Mouse (Mus musculus) MEL (cell line): ENCODE data around the gene Sertm1. TPM values are rescaled to one million over a fixed set of nuclear protein-coding genes. Genes with fewer than 3 reads are reported as not detected.

ENCODE experiments used
- polyA plus RNA-seq, 2 experiments: library from polyadenylated mRNA; stranded (reverse) in 1 of 2; unstranded in 1 of 2; fragments of >175 nt in 1 of 2; fragments of >200 nt in 1 of 2; gene quantifications; 2 replicates each; pipeline versions ENCODE4 v1.2.1 to v1.2.4; 2012; ENCODE audit warnings: low replicate concordance in 2 of 2, low read depth in 1 of 2; ENCODE audit not compliant: insufficient read length in 2 of 2, insufficient read depth in 1 of 2, missing spikeins in 1 of 2
- total RNA-seq: library from RNA; depleted of rRNA; stranded (reverse); fragments of 300-350 nt; gene quantifications from 2 replicates; pipeline ENCODE4 v1.2.3, GENCODE M21; 2012; rRNA removed

Gene Sertm1
- total and polyA plus RNA-seq, 3 experiments, result not detected

Other genes with a start within 250 kb of the Sertm1 start
- 31.6 and 34.8 TPM in 2 replicates for gene Supt20, start 223.1 kb downstream of the Sertm1 start, total RNA-seq
- gene Supt20, start 223.1 kb downstream of the Sertm1 start, polyA plus RNA-seq, result 10 to 100 TPM in 1 of 2 experiments, not detected in 1; 66.6 TPM
- gene Gm21958, start 201.5 kb downstream of the Sertm1 start, total RNA-seq, result not detected in 2 replicates
- gene Gm21958, start 201.5 kb downstream of the Sertm1 start, polyA plus RNA-seq, result under 1 TPM in 1 of 2 experiments, not detected in 1; 0.45 TPM
- gene Exosc8, start 180.5 kb downstream of the Sertm1 start, total RNA-seq, result 227 and 231 TPM in 2 replicates
- 100 to 1,000 TPM in 1 of 2 experiments, not detected in 1; 361 TPM for gene Exosc8, start 180.5 kb downstream of the Sertm1 start, polyA plus RNA-seq
- gene Alg5, start 180.3 kb downstream of the Sertm1 start, total RNA-seq, result 42.8 and 44.0 TPM in 2 replicates
- 10 to 100 TPM in 1 of 2 experiments, not detected in 1; 34.8 TPM for gene Alg5, start 180.3 kb downstream of the Sertm1 start, polyA plus RNA-seq
- 0.07 TPM in 1 of 2 replicates, not detected in the other for gene Smad9, start 160.3 kb downstream of the Sertm1 start, total RNA-seq
- gene Smad9, start 160.3 kb downstream of the Sertm1 start, polyA plus RNA-seq, result under 1 TPM in 1 of 2 experiments, not detected in 1; 0.01 TPM
- 43.0 and 51.5 TPM in 2 replicates for gene Rfxap, start 108.1 kb downstream of the Sertm1 start, total RNA-seq
- gene Rfxap, start 108.1 kb downstream of the Sertm1 start, polyA plus RNA-seq, result 10 to 100 TPM in 1 of 2 experiments, not detected in 1; 76.0 TPM
- gene Ccna1, start 139.6 kb upstream of the Sertm1 start, total RNA-seq, result not detected in 2 replicates
- not detected for gene Ccna1, start 139.6 kb upstream of the Sertm1 start, polyA plus RNA-seq
- gene Spg20, start 196.2 kb upstream of the Sertm1 start, total RNA-seq, result 17.9 and 18.5 TPM in 2 replicates
- gene Spg20, start 196.2 kb upstream of the Sertm1 start, polyA plus RNA-seq, result 10 to 100 TPM in 1 of 2 experiments, not detected in 1; 23.3 TPM
- gene Ccdc169, start 221.5 kb upstream of the Sertm1 start, total RNA-seq, result 0.19 TPM in 1 of 2 replicates, not detected in the other
- gene Ccdc169, start 221.5 kb upstream of the Sertm1 start, polyA plus RNA-seq, result not detected